ENCODE assay signal across 8 mouse cellular contexts in genomic region chr3:32616006-32616330, GRCm38 (mm10). TPM values are rescaled to one million over a fixed set of nuclear protein-coding genes. Genes with fewer than 3 reads are reported as not detected.
DNase-seq lines count a peak whose midpoint lies in the region; ATAC-seq and TF ChIP-seq lines count a peak whose summit lies in the region.

No protein-coding gene starts in this region.

- DNase-seq in heart, adult 8-10 months (ENCODE audit: low spot score) = no peak
- peak; percentile 7 for DNase-seq in CD4-positive, CD25-positive, alpha-beta regulatory T cell, adult 2 months (ENCODE audit: low read depth, low spot score)
- DNase-seq in liver, postnatal 0 days = no peak
- DNase-seq in right cerebral cortex, adult 2 months (ENCODE audit: low spot score in 2 of 2) = no peak
- DNase-seq in frontal cortex, postnatal 36 days (ENCODE audit: low spot score in 2 of 2) = no peak
- no peak for DNase-seq in T-cell, adult 2 months (ENCODE audit: low spot score)

- H3K4me2 ChIP-seq in heart, embryonic 11.5 days = peak overlapping the region; percentile 69
- H3K4me2 ChIP-seq in forebrain, embryonic 15.5 days (replicated peaks) = peak overlapping the region; percentile 54
- H3K4me2 ChIP-seq in liver, postnatal 0 days (ENCODE audit: low read depth, low read length) = peak overlapping the region; percentile 93

- peaks cover 3% of the 10 kb centered on the region; the same call in 1 of the 2 replicates for H3K36me3 ChIP-seq in heart, embryonic 11.5 days (ENCODE audit: control insufficient read depth, insufficient read depth, low read length)
- H3K36me3 ChIP-seq in forebrain, embryonic 15.5 days = no peaks in the 10 kb centered on the region
- H3K36me3 ChIP-seq in liver, postnatal 0 days (replicated peaks; ENCODE audit: insufficient read depth, low read length) = no peaks in the 10 kb centered on the region

- H3K4me3 ChIP-seq in heart, embryonic 11.5 days (ENCODE audit: low read depth, low read length) = peak overlapping the region; percentile 72
- peak overlapping the region; percentile 56 for H3K4me3 ChIP-seq in forebrain, embryonic 15.5 days
- peak overlapping the region; percentile 60 for H3K4me3 ChIP-seq in liver, postnatal 0 days (ENCODE audit: low read depth, low read length)

- no peaks in the 10 kb centered on the region; the same call in 1 of the 2 replicates for H3K27me3 ChIP-seq in heart, embryonic 11.5 days (ENCODE audit: control insufficient read depth, insufficient read depth, low read length)
- no peaks in the 10 kb centered on the region for H3K27me3 ChIP-seq in forebrain, embryonic 15.5 days
- H3K27me3 ChIP-seq in liver, postnatal 0 days (ENCODE audit: insufficient read depth, low read length) = 0 out of 2 replicates have a peak, but pooled peaks cover 4% of the 10 kb centered on the region

- H3K9me3 ChIP-seq in heart, embryonic 11.5 days (replicated peaks; ENCODE audit: control insufficient read depth, low read length) = peaks cover 2% of the 10 kb centered on the region; the same call in 1 of the 2 replicates
- no peaks in the 10 kb centered on the region for H3K9me3 ChIP-seq in forebrain, embryonic 15.5 days
- H3K9me3 ChIP-seq in liver, postnatal 0 days (ENCODE audit: low read length) = no peaks in the 10 kb centered on the region

- H3K27ac ChIP-seq in heart, embryonic 11.5 days (ENCODE audit: low read depth, low read length) = peak overlapping the region; percentile 64; the same call in 1 of the 2 replicates
- peak overlapping the region; percentile 77 for H3K27ac ChIP-seq in forebrain, embryonic 15.5 days (replicated peaks)
- H3K27ac ChIP-seq in liver, postnatal 0 days (ENCODE audit: low read depth) = no peak overlapping the region

- 9% methylated on average over 11 of the region's 14 CpGs for WGBS in heart, embryonic 11.5 days (ENCODE audit: insufficient replicate concordance)
- WGBS in forebrain, embryonic 15.5 days = 25% methylated on average over 5 of the region's 14 CpGs
- WGBS in liver, postnatal 0 days (ENCODE audit: insufficient replicate concordance) = 9% methylated on average over 11 of the region's 14 CpGs

- peak overlapping the region; percentile 84 for H3K9ac ChIP-seq in heart, embryonic 11.5 days (ENCODE audit: low read depth, low read length)
- peak overlapping the region; percentile 64 for H3K9ac ChIP-seq in forebrain, embryonic 15.5 days (replicated peaks)
- H3K9ac ChIP-seq in liver, postnatal 0 days (replicated peaks) = peak overlapping the region; percentile 57

- ATAC-seq in heart, embryonic 11.5 days (replicated peaks; ENCODE audit: insufficient number of reproducible peaks, low FRiP score, low TSS enrichment) = peak; percentile 41; the same call in 1 of the 2 replicates
- no peak for ATAC-seq in forebrain, embryonic 15.5 days (replicated peaks)
- peak; percentile 35; the same call in 1 of the 2 replicates for ATAC-seq in liver, postnatal 0 days

- no peak for TF ChIP-seq EP300 in liver, postnatal 0 days (IDR thresholded peaks at IDR 0.05; ENCODE audit: low read depth)

- TF ChIP-seq CTCF in liver, postnatal 0 days (IDR thresholded peaks at IDR 0.05; ENCODE audit: low read depth) = no peak

- no peaks in the 10 kb centered on the region; the same call in 1 of the 2 replicates for H3K4me1 ChIP-seq in heart, embryonic 11.5 days (ENCODE audit: control insufficient read depth, insufficient read depth, low read length)
- 0 out of 2 replicates have a peak, but pooled peaks cover 3% of the 10 kb centered on the region for H3K4me1 ChIP-seq in forebrain, embryonic 15.5 days
- H3K4me1 ChIP-seq in liver, postnatal 0 days (ENCODE audit: insufficient read depth) = no peaks in the 10 kb centered on the region

RNA-seq across cellular contexts. Expression of gene Gnb4, which starts 0.4 kb away (rescaled TPM):
- 58.4 and 59.4 TPM in 2 replicates for polyA plus RNA-seq in heart, embryonic 11.5 days (2014; fragmentation: Nextera tagmentation; extraction: Ambion mirVana)
- 10 to 100 TPM in 2 of 4 experiments, 1 to 10 TPM in 2; 6.9 to 14.1 (median 10.9) TPM for total RNA-seq in heart, adult 8-10 months (2022)
- polyA plus RNA-seq in forebrain, embryonic 15.5 days (2015; fragmentation: Nextera tagmentation; extraction: Ambion mirVana) = 70.9 and 71.8 TPM in 2 replicates
- 6.6 and 6.7 TPM in 2 replicates for polyA plus RNA-seq in liver, postnatal 0 days (2015; fragmentation: Nextera tagmentation; extraction: Ambion mirVana)
